Mouse (Mus musculus): ENCODE data around the gene Cnr1.

DNA sequence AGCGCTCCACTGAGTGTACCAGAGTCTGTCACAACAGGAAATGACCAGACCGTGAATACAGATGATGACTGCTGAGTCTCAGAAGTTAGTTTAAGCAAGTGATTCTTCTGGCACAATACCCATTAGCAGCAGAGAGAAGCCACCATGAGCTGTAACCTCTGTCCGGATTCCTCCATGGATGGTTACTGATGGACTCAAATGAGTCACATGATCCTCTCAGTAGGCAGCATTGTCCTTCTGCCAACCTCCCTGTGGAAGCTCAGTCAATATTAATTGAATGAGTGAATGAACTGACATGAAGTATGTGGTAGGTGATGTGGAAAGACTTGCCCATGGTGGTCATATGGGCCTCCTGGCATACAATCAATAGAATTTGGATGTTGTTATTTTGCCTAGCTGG is 38.4 kb upstream of the Cnr1 start:
- TF ChIP-seq CTCF (IDR thresholded peaks at IDR 0.05; ENCODE audit: extremely low read depth, insufficient read length, insufficient replicate concordance, low read depth, low read length) (no peak), POLR2A (IDR thresholded peaks at IDR 0.05; ENCODE audit: low read depth, low read length) (no peak)

All from small intestine, adult 2 months (tissue).